In genomic region chr2:139362245-139362847, GRCm38 (mm10) we compare ENCODE assay signal across 20 mouse cellular contexts.
A peak's percentile ranks its signal among the peaks of the same experiment; 100 is the strongest.
DNase-seq lines count a peak whose midpoint lies in the region; ATAC-seq and TF ChIP-seq lines count a peak whose summit lies in the region.
"Had no signal": no experiment of that assay in that cellular context is flagged by ENCODE, and none has a peak within 500 bp of the region (broad histone marks: within the 10 kb centered on the region; RNA-seq: fewer than 3 reads in every experiment).

No protein-coding gene starts in this region.

- no peak for ATAC-seq in limb, embryonic 14.5 days (ENCODE audit: low FRiP score, low read depth)
- no peak for ATAC-seq in lung, postnatal 0 days
- ATAC-seq in intestine, embryonic 16.5 days = no peak
- ATAC-seq: forebrain, postnatal 0 days; inflammation-experienced regulatory T-cells, adult 6 months had no signal

- DNase-seq in limb, embryonic 14.5 days (ENCODE audit: low spot score) = peak; percentile 5
- no peak for DNase-seq in limb, embryonic 10.5 days (ENCODE audit: low spot score)
- DNase-seq in cerebellum, adult 18-20 months = peak; percentile 62 to 65
- peak; percentile 75 for DNase-seq in cerebellum, adult 9-11 months
- no peak for DNase-seq in lung, postnatal 0 days (ENCODE audit: low spot score)
- DNase-seq in gastrocnemius, postnatal 4 days (ENCODE audit: low spot score in 2 of 2) = no peak
- DNase-seq: adrenal gland, adult 8-10 months; adrenal gland, postnatal 36 days; embryo, embryonic 11 days; forebrain, postnatal 0 days; gastrocnemius, postnatal 14 days; heart, postnatal 36 days; kidney, adult 11 months had no signal

- no peak for TF ChIP-seq EP300 in lung, postnatal 0 days (IDR thresholded peaks at IDR 0.05)

- H3K4me3 ChIP-seq in limb, embryonic 14.5 days (replicated peaks; ENCODE audit: low read length) = no peak overlapping the region
- H3K4me3 ChIP-seq in limb, embryonic 10.5 days = no peak overlapping the region
- no peak overlapping the region for H3K4me3 ChIP-seq in lung, postnatal 0 days (ENCODE audit: low read depth, low read length)
- no peak overlapping the region for H3K4me3 ChIP-seq in intestine, embryonic 16.5 days (ENCODE audit: low read length)
- H3K4me3 ChIP-seq: embryonic facial prominence, embryonic 12.5 days; forebrain, embryonic 12.5 days; heart, embryonic 13.5 days; hindbrain, embryonic 15.5 days; kidney, embryonic 15.5 days had no signal

- H3K9me3 ChIP-seq in limb, embryonic 14.5 days (ENCODE audit: control insufficient read depth, low read length) = no peaks in the 10 kb centered on the region
- H3K9me3 ChIP-seq in limb, embryonic 10.5 days (replicated peaks) = no peaks in the 10 kb centered on the region
- H3K9me3 ChIP-seq in lung, postnatal 0 days (ENCODE audit: low read length) = no peaks in the 10 kb centered on the region
- no peaks in the 10 kb centered on the region for H3K9me3 ChIP-seq in intestine, embryonic 16.5 days (ENCODE audit: control insufficient read depth, low read length)
- H3K9me3 ChIP-seq: embryonic facial prominence, embryonic 12.5 days; forebrain, embryonic 12.5 days; heart, embryonic 13.5 days; hindbrain, embryonic 15.5 days; kidney, embryonic 15.5 days had no signal

- H3K36me3 ChIP-seq in limb, embryonic 14.5 days (ENCODE audit: control insufficient read depth, insufficient read depth, low read length) = no peaks in the 10 kb centered on the region
- no peaks in the 10 kb centered on the region for H3K36me3 ChIP-seq in limb, embryonic 10.5 days
- no peaks in the 10 kb centered on the region for H3K36me3 ChIP-seq in lung, postnatal 0 days (ENCODE audit: insufficient read depth, low read length)
- H3K36me3 ChIP-seq in intestine, embryonic 16.5 days (ENCODE audit: control insufficient read depth, insufficient read depth, low read length) = no peaks in the 10 kb centered on the region
- H3K36me3 ChIP-seq: embryonic facial prominence, embryonic 12.5 days; forebrain, embryonic 12.5 days; heart, embryonic 13.5 days; hindbrain, embryonic 15.5 days; kidney, embryonic 15.5 days had no signal

- WGBS in limb, embryonic 14.5 days = 69% methylated on average over 1 of the region's 1 CpGs
- 91% methylated on average over 1 of the region's 1 CpGs for WGBS in limb, embryonic 10.5 days
- WGBS in lung, postnatal 0 days = 89% methylated on average over 1 of the region's 1 CpGs
- 78% methylated on average over 1 of the region's 1 CpGs for WGBS in intestine, embryonic 16.5 days

- H3K27me3 ChIP-seq in limb, embryonic 14.5 days (ENCODE audit: control insufficient read depth, insufficient read depth, low read length) = no peaks in the 10 kb centered on the region
- H3K27me3 ChIP-seq in limb, embryonic 10.5 days (ENCODE audit: low read depth, poor library complexity, severe bottlenecking) = no peaks in the 10 kb centered on the region
- H3K27me3 ChIP-seq in lung, postnatal 0 days (replicated peaks; ENCODE audit: insufficient read depth, low read length) = no peaks in the 10 kb centered on the region
- no peaks in the 10 kb centered on the region for H3K27me3 ChIP-seq in intestine, embryonic 16.5 days (replicated peaks; ENCODE audit: control insufficient read depth, insufficient read depth, low read length)
- H3K27me3 ChIP-seq: embryonic facial prominence, embryonic 12.5 days; forebrain, embryonic 12.5 days; heart, embryonic 13.5 days; hindbrain, embryonic 15.5 days; kidney, embryonic 15.5 days had no signal

- H3K27ac ChIP-seq in limb, embryonic 14.5 days (replicated peaks; ENCODE audit: low read depth, low read length) = no peak overlapping the region
- no peak overlapping the region for H3K27ac ChIP-seq in limb, embryonic 10.5 days
- no peak overlapping the region for H3K27ac ChIP-seq in lung, postnatal 0 days (ENCODE audit: low read length)
- no peak overlapping the region for H3K27ac ChIP-seq in intestine, embryonic 16.5 days (ENCODE audit: low read length)
- H3K27ac ChIP-seq: embryonic facial prominence, embryonic 12.5 days; forebrain, embryonic 12.5 days; heart, embryonic 13.5 days; hindbrain, embryonic 15.5 days; kidney, embryonic 15.5 days had no signal

- no peak overlapping the region for H3K9ac ChIP-seq in limb, embryonic 14.5 days (ENCODE audit: low read depth, low read length, severe bottlenecking)
- H3K9ac ChIP-seq in lung, postnatal 0 days (replicated peaks; ENCODE audit: low read depth) = no peak overlapping the region
- H3K9ac ChIP-seq in intestine, embryonic 16.5 days (ENCODE audit: low read depth, low read length) = no peak overlapping the region
- H3K9ac ChIP-seq: embryonic facial prominence, embryonic 12.5 days; forebrain, embryonic 12.5 days; forebrain, postnatal 0 days; heart, embryonic 13.5 days; hindbrain, embryonic 15.5 days; kidney, embryonic 15.5 days had no signal

- TF ChIP-seq POLR2A in limb, embryonic 14.5 days (IDR thresholded peaks at IDR 0.05; ENCODE audit: borderline replicate concordance, extremely low read depth, insufficient read depth, insufficient read length) = no peak

- no peak for TF ChIP-seq CTCF in lung, postnatal 0 days (IDR thresholded peaks at IDR 0.05)

- no peak overlapping the region for H3K4me2 ChIP-seq in limb, embryonic 14.5 days (replicated peaks; ENCODE audit: low read depth, low read length, severe bottlenecking)
- H3K4me2 ChIP-seq in lung, postnatal 0 days (replicated peaks; ENCODE audit: low read depth, low read length) = no peak overlapping the region
- no peak overlapping the region for H3K4me2 ChIP-seq in intestine, embryonic 16.5 days (ENCODE audit: low read depth, low read length)
- H3K4me2 ChIP-seq: embryonic facial prominence, embryonic 12.5 days; forebrain, embryonic 12.5 days; heart, embryonic 13.5 days; hindbrain, embryonic 15.5 days; kidney, embryonic 15.5 days had no signal

- no peaks in the 10 kb centered on the region for H3K4me1 ChIP-seq in limb, embryonic 14.5 days (ENCODE audit: control insufficient read depth, insufficient read depth, low read length)
- no peaks in the 10 kb centered on the region for H3K4me1 ChIP-seq in limb, embryonic 10.5 days
- no peaks in the 10 kb centered on the region for H3K4me1 ChIP-seq in lung, postnatal 0 days (ENCODE audit: insufficient read depth, low read depth, low read length)
- no peaks in the 10 kb centered on the region for H3K4me1 ChIP-seq in intestine, embryonic 16.5 days (ENCODE audit: control insufficient read depth, insufficient read depth, low read length)
- H3K4me1 ChIP-seq: embryonic facial prominence, embryonic 12.5 days; forebrain, embryonic 12.5 days; heart, embryonic 13.5 days; hindbrain, embryonic 15.5 days; kidney, embryonic 15.5 days had no signal

Comparison
In these comparisons a context has a peak if more than half of its experiments do, and no peak if none do; other contexts are left out.
1. DNase-seq: peak in limb, embryonic 14.5 days (single experiment), cerebellum, adult 18-20 months (2 of 2) and cerebellum, adult 9-11 months (single experiment); none in limb, embryonic 10.5 days (single experiment), lung, postnatal 0 days (single experiment) and gastrocnemius, postnatal 4 days (0 of 2).